Mouse (Mus musculus) MEL (cell line): Measurements from ENCODE around the gene Rcn1.

Experiments
- BHLHE40 ChIP-seq: IDR thresholded peaks from 2 replicates; pipeline ENCODE4 v1.6.1; 2012; ENCODE audit warnings: low read depth, mild to moderate bottlenecking, inconsistent platforms, low read length, improper control_type of control experiment, borderline replicate concordance
- CHD1 ChIP-seq: IDR thresholded peaks from 2 replicates; pipeline ENCODE4 v1.6.1; 2012; ENCODE audit warnings: low read depth, mild to moderate bottlenecking, inconsistent platforms, low read length, improper control_type of control experiment
- CTCF ChIP-seq, 3 experiments: IDR thresholded peaks in 2 of 3; conservative IDR thresholded peaks in 1 of 3; 2 replicates each; pipeline ENCODE4 v1.5.1; 2011 to 2012; ENCODE audit warnings: low read length in 3 of 3, low read depth in 2 of 3, mild to moderate bottlenecking in 2 of 3, improper control_type of control experiment in 1 of 3, inconsistent platforms in 1 of 3, mixed read lengths in 1 of 3, moderate library complexity in 1 of 3; ENCODE audit not compliant: control insufficient read depth in 1 of 3, insufficient read depth in 1 of 3, poor library complexity in 1 of 3, severe bottlenecking in 1 of 3
- E2F4 ChIP-seq: IDR thresholded peaks from 2 replicates; pipeline ENCODE4 v1.6.1; 2011; ENCODE audit warnings: low read depth, low read length, improper control_type of control experiment, borderline replicate concordance
- EP300 ChIP-seq, 2 experiments: IDR thresholded peaks; 2 replicates each; pipeline ENCODE4 v1.6.1; 2011; ENCODE audit warnings: improper control_type of control experiment in 2 of 2, low read length in 2 of 2, low read depth in 1 of 2, mild to moderate bottlenecking in 1 of 2
- ETS1 ChIP-seq: IDR thresholded peaks from 2 replicates; pipeline ENCODE4 v1.6.1; 2012; ENCODE audit warnings: low read depth, mild to moderate bottlenecking, inconsistent platforms, low read length, improper control_type of control experiment, moderate library complexity
- JUND ChIP-seq: IDR thresholded peaks from 2 replicates; pipeline ENCODE4 v1.6.1; 2011; ENCODE audit warnings: low read depth, mild to moderate bottlenecking, improper control_type of control experiment, low read length
- MAFK ChIP-seq: IDR thresholded peaks from 2 replicates; pipeline ENCODE4 v1.6.1; 2011; ENCODE audit warnings: low read depth, mild to moderate bottlenecking, low read length, improper control_type of control experiment, borderline replicate concordance
- MAZ ChIP-seq: IDR thresholded peaks from 2 replicates; pipeline ENCODE4 v1.6.1; 2012; ENCODE audit warnings: low read depth, mild to moderate bottlenecking, inconsistent platforms, low read length, improper control_type of control experiment
- POLR2A ChIP-seq, 2 experiments: IDR thresholded peaks; 2 replicates each; pipeline ENCODE4 v1.6.1; 2011 to 2012; ENCODE audit warnings: low read length in 2 of 2, mild to moderate bottlenecking in 2 of 2, control low read depth in 1 of 2, improper control_type of control experiment in 1 of 2, low read depth in 1 of 2, moderate library complexity in 1 of 2; ENCODE audit not compliant: control insufficient read depth in 1 of 2, insufficient read depth in 1 of 2, poor library complexity in 1 of 2
- USF1 ChIP-seq: IDR thresholded peaks from 2 replicates; pipeline ENCODE4 v1.6.1; 2014; ENCODE audit warnings: low read depth, mild to moderate bottlenecking, inconsistent platforms, low read length, improper control_type of control experiment, moderate library complexity
- USF2 ChIP-seq, 2 experiments: IDR thresholded peaks; 2 replicates each; pipeline ENCODE4 v1.6.1; 2011 to 2012; ENCODE audit warnings: improper control_type of control experiment in 2 of 2, low read length in 2 of 2, borderline replicate concordance in 1 of 2, inconsistent platforms in 1 of 2, low read depth in 1 of 2, mild to moderate bottlenecking in 1 of 2; ENCODE audit not compliant: insufficient read depth in 1 of 2
- ZNF384 ChIP-seq: IDR thresholded peaks from 2 replicates; pipeline ENCODE4 v1.6.1; 2012; ENCODE audit warnings: low read depth, mild to moderate bottlenecking, inconsistent platforms, low read length, improper control_type of control experiment

GRCm38 (mm10) chr2:105356791-105357190 lies 42.3 kb downstream of the Rcn1 start:
- TF ChIP-seq CHD1 (no peak), ETS1 (no peak), POLR2A (IDR thresholded peaks at IDR 0.05; ENCODE audit: control insufficient read depth in 1 of 2, insufficient read depth in 1 of 2, low read depth in 1 of 2, low read length in 2 of 2, poor library complexity in 1 of 2) (no peak), MAFK (no peak), JUND (no peak), EP300 (IDR thresholded peaks at IDR 0.05; ENCODE audit: low read depth in 1 of 2, low read length in 2 of 2) (no peak), BHLHE40 (no peak), USF2 (IDR thresholded peaks at IDR 0.05; ENCODE audit: borderline replicate concordance in 1 of 2, insufficient read depth in 1 of 2, low read depth in 1 of 2, low read length in 2 of 2) (no peak), CTCF (IDR thresholded peaks at IDR 0.05 in 2 of 3, conservative IDR thresholded peaks at IDR 0.05 in 1 of 3; ENCODE audit: control insufficient read depth in 1 of 3, insufficient read depth in 1 of 3, low read depth in 2 of 3, low read length in 3 of 3, poor library complexity in 1 of 3, severe bottlenecking in 1 of 3) (no peak), ZNF384 (no peak), MAZ (no peak), USF1 (no peak), E2F4 (no peak)
